Mouse (Mus musculus) intestine, embryonic 14.5 days (tissue): ENCODE data around the gene Plpp4. TPM values are rescaled to one million over a fixed set of nuclear protein-coding genes. Genes with fewer than 3 reads are reported as not detected.

Experiments
- ATAC-seq: fragments of 200-750 bp; cut with Nextera tagmentation; replicated peaks from 2 replicates; pipeline ENCODE4 v1.8.0; 2017; ENCODE audit warnings: low read depth, moderate number of reproducible peaks, moderate TSS enrichment, moderate library complexity; ENCODE audit not compliant: low FRiP score, low TSS enrichment
- DNase-seq: peaks from one replicate; pipeline ENCODE4 v3.0.0-alpha.2; 2018; ENCODE audit warnings: low spot score
- H3K27ac ChIP-seq: fragments of 300-500 bp; sonication (generic); 2 replicates; pipeline ENCODE4 v1.5.1; 2014; ENCODE audit warnings: low read depth, mild to moderate bottlenecking, control low read depth
- H3K27me3 ChIP-seq: fragments of 300-500 bp; sonication (generic); replicated peaks from 2 replicates; pipeline ENCODE4 v1.6.1; 2014; ENCODE audit warnings: low read length, control low read depth; ENCODE audit not compliant: control insufficient read depth, insufficient read depth
- H3K36me3 ChIP-seq: fragments of 300-500 bp; sonication (generic); 2 replicates; pipeline ENCODE4 v1.6.1; 2014; ENCODE audit warnings: low read length, control low read depth; ENCODE audit not compliant: control insufficient read depth, insufficient read depth
- H3K4me1 ChIP-seq: fragments of 300-500 bp; sonication (generic); replicated peaks from 2 replicates; pipeline ENCODE4 v1.6.1; 2014; ENCODE audit warnings: low read length, control low read depth, mixed read lengths; ENCODE audit not compliant: control insufficient read depth, insufficient read depth
- H3K4me2 ChIP-seq: fragments of 300-500 bp; sonication (generic); 2 replicates; pipeline ENCODE4 v1.6.1; 2014; ENCODE audit warnings: low read length
- H3K4me3 ChIP-seq: fragments of 300-500 bp; sonication (generic); 2 replicates; pipeline ENCODE4 v1.5.1; 2014; ENCODE audit warnings: low read depth, low read length, control low read depth, mixed read lengths
- H3K9ac ChIP-seq: fragments of 300-500 bp; sonication (generic); 2 replicates; pipeline ENCODE4 v1.6.1; 2014; ENCODE audit warnings: mild to moderate bottlenecking, low read length
- H3K9me3 ChIP-seq: fragments of 300-500 bp; sonication (generic); 2 replicates; pipeline ENCODE4 v1.6.1; 2016; ENCODE audit warnings: low read length, control low read depth; ENCODE audit not compliant: control insufficient read depth
- whole genome bisulfite sequencing: fragments of 180-500 bp; shearing (Covaris S2); extraction: QIAGEN DNeasy Blood & Tissue Kit; methylation state at CpG from one replicate; pipeline ENCODE4 v1.1.7; 2014; 5-methylcytosine and 5-hydroxymethylcytosine counted together
- polyA plus RNA-seq: library from polyadenylated mRNA; unstranded; fragments of >200 nt; fragmentation: Nextera tagmentation; extraction: Ambion mirVana; gene quantifications from 2 replicates; pipeline ENCODE4 v1.2.1, GENCODE M21; 2014

Gene Plpp4
- polyA plus RNA-seq, result 0.28 and 0.31 TPM in 2 replicates

DNA sequence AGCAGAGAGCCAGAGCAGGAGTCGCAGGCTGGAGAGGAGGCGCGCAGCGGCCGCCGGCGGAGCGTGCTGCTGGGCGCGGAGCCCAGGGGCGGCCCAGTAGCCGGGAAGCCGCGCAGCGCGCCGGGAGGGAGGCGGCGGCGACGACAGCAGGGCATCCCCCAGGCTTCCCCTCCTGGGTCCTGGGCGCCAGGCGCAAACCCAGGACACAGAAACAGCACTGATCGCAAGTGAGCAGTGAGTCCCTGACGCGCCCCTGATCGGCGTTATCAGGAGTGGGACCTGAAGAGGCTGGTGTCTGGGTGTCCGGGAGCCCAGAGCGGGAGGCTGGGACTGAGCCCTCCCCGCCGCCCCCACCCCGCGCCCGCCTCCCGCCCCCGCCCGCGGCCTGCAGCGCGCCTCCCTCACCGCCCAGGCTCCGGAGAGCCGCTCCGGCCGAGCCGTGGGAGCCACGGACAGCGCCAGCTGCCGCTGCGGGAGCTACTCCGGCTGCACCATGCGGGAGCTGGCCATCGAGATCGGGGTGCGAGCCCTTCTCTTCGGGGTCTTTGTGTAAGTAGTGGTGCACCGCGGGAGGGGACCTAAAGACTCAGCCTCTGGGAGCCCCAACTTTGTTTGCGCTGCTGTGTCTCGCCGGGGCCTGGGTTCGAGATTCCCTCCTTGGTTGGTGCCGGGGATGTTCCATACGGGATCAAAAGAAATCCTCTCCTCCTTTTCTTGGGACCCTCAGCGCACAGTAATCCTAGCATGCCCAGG is at the start of gene Plpp4:
Plpp4 (plus strand) TSS at position 411 of the 753 bp plus-strand sequence.
- H3K4me2 ChIP-seq, result peak within 1 kb of the TSS; percentile 80
- no peak within 1 kb of the TSS for H3K27ac ChIP-seq
- H3K27me3 ChIP-seq, result peaks cover 40% of the 10 kb centered on the region
- H3K36me3 ChIP-seq, result no peaks in the 10 kb centered on the region
- no peaks in the 10 kb centered on the region for H3K4me1 ChIP-seq
- 0 out of 2 replicates have a peak within 1 kb of the TSS, but pooled peaks have one; percentile 14 for H3K9ac ChIP-seq
- H3K4me3 ChIP-seq, result peak within 1 kb of the TSS; percentile 39
- peak; percentile 84 for ATAC-seq
- DNase-seq, result peak; percentile 76
- under 1% methylated on average over 61 of the region's 66 CpGs for WGBS
- no peaks in the 10 kb centered on the region for H3K9me3 ChIP-seq

DNA sequence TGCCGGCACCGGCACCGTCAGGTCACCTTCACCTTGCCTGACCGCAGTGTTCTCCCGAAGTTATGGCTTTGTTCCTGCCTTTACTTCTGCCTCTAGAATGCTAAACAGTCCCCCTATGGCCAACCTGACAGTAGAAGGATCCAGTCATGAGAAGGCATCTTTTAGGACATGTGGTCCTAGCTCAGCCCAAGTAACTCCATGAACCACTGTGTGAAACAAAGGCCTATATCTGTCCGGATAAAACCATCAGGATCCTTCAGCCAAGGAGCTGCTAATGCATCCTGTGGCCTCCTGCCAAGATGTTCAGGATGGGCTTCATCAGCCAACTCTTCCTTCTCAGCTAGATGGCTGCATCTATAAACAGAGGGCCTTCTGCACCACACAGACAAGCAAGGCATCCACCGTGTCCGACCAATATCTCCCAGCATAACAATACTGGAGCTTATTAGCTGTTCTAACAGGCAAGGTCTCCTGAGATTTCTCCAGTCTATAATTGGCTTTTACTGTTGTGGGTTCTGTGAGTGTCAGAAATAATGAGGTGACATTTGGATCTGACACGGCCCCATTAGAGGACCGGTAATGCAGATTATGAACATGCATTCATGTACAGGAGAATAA is 40.8 kb upstream of the Plpp4 start:
- H3K9ac ChIP-seq, result no peak overlapping the region
- no peaks in the 10 kb centered on the region for H3K36me3 ChIP-seq
- DNase-seq (peak; percentile 52), ATAC-seq (no peak)
- H3K4me2 ChIP-seq, result no peak overlapping the region
- no peaks in the 10 kb centered on the region for H3K9me3 ChIP-seq
- H3K27me3 ChIP-seq, result no peaks in the 10 kb centered on the region
- H3K27ac ChIP-seq, result no peak overlapping the region
- 79% methylated on average over 10 of the region's 10 CpGs for WGBS
- no peak overlapping the region for H3K4me3 ChIP-seq
- peaks cover 5% of the 10 kb centered on the region; the same call in 1 of the 2 replicates for H3K4me1 ChIP-seq

DNA sequence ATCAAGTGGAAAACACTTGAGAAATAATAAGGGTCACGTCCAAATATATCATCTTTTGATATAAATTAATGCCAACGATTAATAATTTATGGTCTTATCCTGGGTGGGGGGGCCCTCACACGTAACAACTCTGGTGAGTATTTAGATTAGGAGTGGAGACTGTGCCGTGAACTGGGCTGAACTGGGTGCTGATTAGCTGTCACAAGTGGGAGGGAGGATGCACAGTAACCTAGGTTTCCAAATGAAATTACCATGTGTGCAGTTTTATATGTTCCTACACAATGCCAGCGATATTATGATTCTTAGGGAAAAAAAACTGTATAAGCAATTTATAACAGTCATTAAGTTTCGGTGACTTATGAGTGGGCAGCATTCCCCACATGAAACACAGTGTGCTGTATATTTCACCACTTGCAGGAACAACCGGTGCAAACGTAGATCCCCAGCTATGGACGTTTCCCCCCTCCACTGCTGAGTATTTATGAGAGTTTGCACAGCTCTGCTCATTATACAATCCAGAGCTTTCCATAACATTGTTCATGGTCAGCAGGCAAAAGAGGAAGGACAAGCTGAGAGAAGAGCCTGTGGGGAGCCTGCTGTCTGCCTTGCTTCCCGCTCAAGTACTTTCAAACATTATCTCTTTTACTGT is 40.2 kb upstream of the Plpp4 start:
- DNase-seq (no peak), ATAC-seq (no peak)
- WGBS, result 56% methylated on average over 10 of the region's 10 CpGs
- Histone ChIP-seq H3K4me1 (peaks cover 5% of the 10 kb centered on the region; the same call in 1 of the 2 replicates), H3K4me2 (no peak overlapping the region), H3K4me3 (no peak overlapping the region), H3K36me3 (no peaks in the 10 kb centered on the region), H3K27me3 (no peaks in the 10 kb centered on the region), H3K9me3 (no peaks in the 10 kb centered on the region), H3K27ac (peak overlapping the region; percentile 30; the same call in 1 of the 2 replicates), H3K9ac (no peak overlapping the region)

DNA sequence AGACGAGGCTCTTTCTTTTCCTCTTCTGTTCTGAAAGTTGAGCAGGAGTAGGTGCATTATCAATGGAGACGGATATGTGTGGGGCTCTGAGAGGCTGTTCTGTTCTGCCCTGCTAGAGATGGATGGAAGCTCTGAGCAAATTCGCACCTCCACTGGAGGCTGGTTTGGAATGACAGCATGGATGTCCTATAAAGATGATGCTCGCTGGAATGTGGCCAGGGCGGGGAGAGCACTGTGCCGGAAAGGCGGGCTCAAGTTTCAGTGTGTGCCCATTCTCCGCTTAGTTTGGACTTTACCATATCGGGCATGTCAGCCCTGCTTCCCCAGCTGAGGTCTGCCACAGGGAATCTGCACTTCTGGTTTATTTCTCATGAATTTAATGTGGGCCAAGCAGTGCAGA is 35.9 kb upstream of the Plpp4 start:
- Histone ChIP-seq H3K4me1 (peaks cover 5% of the 10 kb centered on the region; the same call in 1 of the 2 replicates), H3K4me3 (no peak overlapping the region), H3K9ac (no peak overlapping the region), H3K27me3 (no peaks in the 10 kb centered on the region), H3K9me3 (no peaks in the 10 kb centered on the region), H3K27ac (no peak overlapping the region), H3K4me2 (no peak overlapping the region), H3K36me3 (no peaks in the 10 kb centered on the region)
- 67% methylated on average over 9 of the region's 9 CpGs for WGBS
- ATAC-seq (no peak), DNase-seq (peak; percentile 47)

DNA sequence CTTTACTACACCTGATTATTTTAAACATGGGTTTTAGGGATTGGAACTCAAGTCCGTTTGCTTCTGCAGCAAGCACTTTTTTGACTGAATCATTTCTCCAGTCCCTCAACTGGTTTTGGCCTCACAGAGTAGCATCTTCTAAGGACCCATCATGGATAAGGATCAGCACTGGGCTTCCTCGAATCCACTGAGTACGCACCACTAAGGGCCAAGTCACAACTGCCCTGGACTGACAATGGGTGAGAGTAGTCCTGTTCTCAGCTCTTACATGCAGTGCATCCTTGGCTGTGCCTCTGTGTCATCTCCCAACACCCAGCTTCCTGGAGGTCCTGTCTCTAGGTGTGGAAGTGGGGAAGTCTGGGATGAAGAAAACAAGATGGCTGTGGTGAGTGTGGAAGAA is 35.2 kb upstream of the Plpp4 start:
- H3K27me3 ChIP-seq, result no peaks in the 10 kb centered on the region
- H3K4me2 ChIP-seq, result no peak overlapping the region
- peak; percentile 38 for DNase-seq

DNA sequence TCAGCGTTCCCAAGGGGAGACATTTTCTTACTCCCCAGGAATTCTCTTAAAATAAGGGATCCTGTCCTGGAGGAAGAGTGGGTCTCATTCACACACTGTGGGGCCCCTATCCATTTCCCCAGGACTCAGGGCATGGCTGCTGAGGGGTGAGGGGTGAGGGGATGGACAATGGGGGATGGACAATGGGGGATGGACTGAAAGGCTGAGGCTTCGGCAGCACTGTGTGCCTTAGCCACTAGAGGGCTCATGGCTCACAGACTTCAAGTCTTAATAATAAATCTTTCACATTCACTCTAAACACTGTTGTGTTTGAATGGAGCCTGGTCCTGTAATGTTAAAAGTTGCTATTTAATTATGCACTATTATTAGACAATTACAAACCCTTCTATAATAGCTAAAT is 21.4 kb upstream of the Plpp4 start:
- H3K4me3 ChIP-seq, result no peak overlapping the region
- no peak overlapping the region for H3K27ac ChIP-seq
- H3K4me1 ChIP-seq, result no peaks in the 10 kb centered on the region
- no peak for DNase-seq
- no peak overlapping the region for H3K9ac ChIP-seq
- 58% methylated on average over 2 of the region's 2 CpGs for WGBS
- H3K36me3 ChIP-seq, result no peaks in the 10 kb centered on the region
- H3K27me3 ChIP-seq, result no peaks in the 10 kb centered on the region
- no peak for ATAC-seq
- no peaks in the 10 kb centered on the region for H3K9me3 ChIP-seq
- no peak overlapping the region for H3K4me2 ChIP-seq

More for the DNA sequence above, 35.2 kb upstream of the Plpp4 start:
- Histone ChIP-seq H3K27ac (no peak overlapping the region), H3K9me3 (no peaks in the 10 kb centered on the region), H3K9ac (no peak overlapping the region), H3K4me1 (0 out of 2 replicates have a peak, but pooled peaks cover 3% of the 10 kb centered on the region), H3K4me3 (no peak overlapping the region), H3K36me3 (no peaks in the 10 kb centered on the region)
- no peak for ATAC-seq
- WGBS, result 82% methylated on average over 3 of the region's 3 CpGs

DNA sequence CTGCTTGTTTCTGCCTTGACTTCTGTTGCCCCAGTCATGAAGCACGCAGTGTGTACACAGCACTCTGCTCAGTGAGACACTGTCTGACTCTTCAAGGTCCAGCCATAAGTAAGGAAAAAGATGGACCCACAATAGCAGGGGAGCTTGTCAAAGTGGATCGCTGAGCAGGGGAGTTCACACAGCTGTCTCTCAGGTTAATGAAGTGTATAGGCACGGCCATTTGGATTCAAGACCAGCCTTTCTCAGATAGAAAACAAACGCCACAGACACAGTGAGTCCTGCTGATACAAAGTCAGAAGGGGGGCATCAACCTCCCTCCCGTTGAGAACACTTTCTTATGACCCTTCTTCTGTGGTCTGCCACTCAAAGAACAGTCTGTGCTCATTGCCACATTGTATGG is 20.8 kb upstream of the Plpp4 start:
- Histone ChIP-seq H3K27me3 (no peaks in the 10 kb centered on the region), H3K27ac (no peak overlapping the region), H3K9me3 (no peaks in the 10 kb centered on the region), H3K36me3 (no peaks in the 10 kb centered on the region), H3K4me2 (no peak overlapping the region), H3K4me1 (no peaks in the 10 kb centered on the region), H3K4me3 (no peak overlapping the region), H3K9ac (no peak overlapping the region)
- 75% methylated on average over 5 of the region's 5 CpGs for whole genome bisulfite sequencing
- ATAC-seq (0 out of 2 replicates have a peak, but pooled peaks have one; percentile 32), DNase-seq (no peak)

DNA sequence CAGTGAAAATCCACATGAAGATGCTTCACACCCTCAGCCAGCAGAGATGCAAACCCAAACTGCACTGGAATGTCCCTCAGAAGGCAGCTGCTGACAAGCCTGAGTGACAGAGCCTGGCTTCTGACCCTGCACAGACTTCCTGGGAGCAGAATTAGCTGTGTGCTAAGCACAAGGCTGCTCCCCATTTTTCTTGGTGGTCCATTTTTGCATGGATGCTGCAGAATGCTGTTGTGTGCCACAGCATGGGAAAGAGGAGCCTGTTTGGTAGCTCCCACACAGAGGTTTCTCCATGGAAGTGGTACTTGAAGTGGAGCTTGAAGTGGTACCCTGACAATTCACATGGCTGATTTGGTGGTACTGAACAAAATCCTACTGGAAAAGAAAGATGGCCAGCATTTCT is 5.8 kb upstream of the Plpp4 start:
- Histone ChIP-seq H3K27ac (no peak overlapping the region), H3K4me2 (no peak overlapping the region), H3K4me1 (no peaks in the 10 kb centered on the region), H3K27me3 (peaks cover 15% of the 10 kb centered on the region), H3K9ac (no peak overlapping the region), H3K36me3 (no peaks in the 10 kb centered on the region), H3K4me3 (no peak overlapping the region), H3K9me3 (no peaks in the 10 kb centered on the region)
- ATAC-seq (no peak), DNase-seq (no peak)
